Mouse (Mus musculus): Measurements from ENCODE around the gene Gpsm1. TPM values are rescaled to one million over a fixed set of nuclear protein-coding genes. Genes with fewer than 3 reads are reported as not detected.
A peak's percentile ranks its signal among the peaks of the same experiment; 100 is the strongest.

The Gpsm1 gene
- 14.8 and 17.7 TPM in 2 replicates for polyA plus RNA-seq (2012; rRNA removed)

DNA sequence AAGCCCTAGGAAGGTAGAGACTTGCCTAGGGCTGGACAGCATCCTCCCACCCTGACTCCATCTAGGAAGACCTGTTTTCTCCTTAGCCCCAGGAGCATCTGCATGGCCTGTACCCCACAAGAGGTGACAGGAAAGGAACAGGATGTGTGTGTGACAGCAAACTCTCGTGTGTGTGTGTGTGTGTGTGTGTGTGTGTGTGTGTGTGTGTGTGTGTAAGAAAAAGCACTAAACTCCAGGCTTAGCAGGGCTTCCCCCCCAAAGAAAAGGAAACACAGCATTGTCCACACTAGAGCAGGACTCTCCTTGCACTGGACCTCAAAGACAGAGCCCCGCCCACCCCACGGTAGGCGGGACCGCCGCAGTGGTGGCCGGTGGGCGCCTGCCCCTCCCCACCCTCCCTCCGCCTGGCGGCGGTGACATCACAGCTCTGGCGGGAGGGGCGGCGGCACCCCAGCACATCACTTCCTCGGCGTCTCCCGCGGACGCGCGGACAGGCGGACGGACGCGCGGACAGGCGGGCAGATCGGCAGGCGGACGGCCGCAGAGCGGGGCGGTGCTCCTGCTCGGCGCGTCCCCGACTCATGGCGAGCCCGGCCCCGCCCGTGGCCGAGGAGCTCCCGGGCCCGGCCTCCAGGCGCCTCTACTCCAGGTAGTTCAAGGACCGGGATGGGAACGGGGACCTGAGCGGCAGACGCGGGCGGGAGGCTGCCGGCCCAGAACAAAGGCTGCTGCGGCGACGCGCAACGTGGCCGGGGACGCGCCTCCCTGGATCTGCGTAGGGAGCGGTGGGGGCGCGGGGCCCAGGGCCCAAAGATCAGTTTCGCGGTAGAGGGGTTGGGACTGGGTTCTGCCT lies at the start of gene Gpsm1:
Gene Gpsm1 (plus strand): TSS at position 444 of the 853 bp plus-strand sequence.
- no peak for DNase-seq (ENCODE audit: low read depth)

- no peak for DNase-seq (ENCODE audit: low read depth)
Observed at GRCm38 (mm10) chr2:26266066-26266742, 49.1 kb upstream of the Gpsm1 start.

DNA sequence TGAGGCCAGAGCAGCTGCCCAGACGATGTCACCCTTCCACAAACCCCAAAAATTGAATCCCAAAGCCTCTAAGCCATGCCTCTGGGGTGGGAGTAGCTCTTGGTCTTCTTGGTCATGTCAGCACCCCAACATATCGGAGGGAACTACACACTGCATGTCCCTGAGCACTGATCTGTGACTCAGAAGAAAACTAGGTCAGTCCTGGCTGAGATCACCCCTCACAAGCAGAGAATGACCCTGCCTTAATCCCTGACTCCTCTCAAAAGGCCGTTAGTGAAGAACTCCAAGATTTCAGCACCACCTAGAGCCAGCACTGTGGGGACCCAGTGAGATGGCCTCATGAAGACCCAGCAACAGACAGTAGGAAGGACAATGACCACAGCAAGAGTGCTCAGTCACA lies 47.1 kb upstream of the Gpsm1 start:
- no peak for DNase-seq (ENCODE audit: low read depth)

- DNase-seq (ENCODE audit: low read depth) = no peak
Observed at GRCm38 (mm10) chr2:26273611-26274010, 41.7 kb upstream of the Gpsm1 start.

DNA sequence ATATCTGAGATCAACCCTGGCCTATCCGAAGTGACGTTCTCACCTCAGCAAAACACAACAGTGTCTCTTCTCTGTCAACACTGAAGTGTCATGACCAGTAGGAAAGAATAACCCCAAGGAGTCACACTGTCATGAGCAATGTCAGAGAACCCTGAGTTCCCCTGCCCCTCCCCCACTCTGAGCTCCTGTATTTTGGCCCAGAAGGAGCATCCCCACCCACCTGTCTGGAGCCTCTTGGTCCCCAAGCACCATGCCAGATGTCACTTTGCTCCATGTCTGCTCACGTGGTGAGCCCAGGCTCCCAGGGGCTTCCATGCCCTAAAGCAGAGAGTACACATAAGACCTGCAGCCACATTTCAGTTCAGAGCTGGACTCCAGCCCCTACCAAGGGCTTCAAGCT lies 35.6 kb upstream of the Gpsm1 start:
- no peak for DNase-seq (ENCODE audit: low read depth)

- DNase-seq (ENCODE audit: low read depth) = no peak
Observed at GRCm38 (mm10) chr2:26280594-26280993, 34.7 kb upstream of the Gpsm1 start.

DNA sequence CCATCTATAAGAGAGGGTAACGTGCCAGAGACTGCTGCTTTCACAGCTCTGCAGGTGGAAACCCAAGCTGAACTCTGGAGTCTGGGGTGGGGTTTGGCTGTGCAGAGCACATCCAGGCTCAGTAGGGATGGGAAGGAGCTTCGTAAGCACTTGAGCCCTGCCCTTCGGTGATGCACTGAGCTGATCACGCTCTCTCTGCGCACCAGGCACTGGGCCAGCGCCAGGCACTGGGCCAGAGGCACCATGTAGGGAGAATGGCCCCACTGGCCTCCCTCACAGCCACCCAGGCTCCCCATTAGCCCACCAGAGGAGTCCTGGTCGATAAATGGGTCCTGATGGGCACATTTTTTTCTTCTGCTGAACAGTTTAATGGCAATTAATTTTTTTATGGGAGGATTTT lies 29.5 kb upstream of the Gpsm1 start:
- DNase-seq (ENCODE audit: low read depth) = no peak

GRCm38 (mm10) chr2:26286391-26286790 lies 28.9 kb upstream of the Gpsm1 start:
- DNase-seq (ENCODE audit: low read depth) = no peak

DNA sequence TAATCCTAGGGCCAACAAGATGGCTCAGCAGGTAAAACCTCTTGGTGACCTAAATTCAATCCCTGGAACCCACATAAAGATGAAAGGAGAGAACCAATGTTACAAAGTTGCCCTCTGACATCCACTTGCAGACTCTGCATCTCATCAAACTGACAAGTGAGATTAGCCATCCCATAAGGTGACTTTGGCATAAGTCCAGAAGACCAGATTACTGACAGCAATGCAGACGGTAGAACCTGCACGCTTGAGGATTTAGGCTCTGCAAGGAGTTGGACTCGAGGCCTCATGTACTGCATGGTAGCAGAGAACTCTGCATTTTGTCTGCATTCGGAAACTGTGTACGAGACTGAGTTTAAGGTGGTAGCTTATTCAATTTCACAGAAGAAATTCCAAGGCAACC lies 25.2 kb upstream of the Gpsm1 start:
- no peak for DNase-seq (ENCODE audit: low read depth)

DNA sequence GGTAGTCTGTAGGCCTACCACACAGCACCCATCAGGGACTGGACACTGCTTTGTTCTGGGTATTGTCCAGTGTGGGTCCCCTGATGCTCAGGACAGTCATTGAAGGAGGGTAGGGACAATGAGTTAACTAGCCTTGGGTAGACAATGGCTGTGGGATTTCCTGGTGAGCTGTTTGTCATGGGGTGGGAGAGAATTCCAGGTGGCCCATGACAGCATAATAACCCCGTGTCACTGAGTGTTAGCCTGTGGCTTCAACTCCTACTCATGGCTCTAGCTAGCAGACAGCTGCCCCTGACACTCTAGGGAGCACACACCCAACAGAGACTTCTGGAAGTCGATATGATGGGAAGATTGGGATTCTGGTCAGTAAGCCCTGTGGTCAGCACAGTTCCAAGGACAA lies 20.9 kb upstream of the Gpsm1 start, which contains the start of gene Ccdc187:
Gene Ccdc187 (minus strand): TSS at position 101 of the 400 bp plus-strand sequence.
- DNase-seq (ENCODE audit: low read depth) = no peak

DNA sequence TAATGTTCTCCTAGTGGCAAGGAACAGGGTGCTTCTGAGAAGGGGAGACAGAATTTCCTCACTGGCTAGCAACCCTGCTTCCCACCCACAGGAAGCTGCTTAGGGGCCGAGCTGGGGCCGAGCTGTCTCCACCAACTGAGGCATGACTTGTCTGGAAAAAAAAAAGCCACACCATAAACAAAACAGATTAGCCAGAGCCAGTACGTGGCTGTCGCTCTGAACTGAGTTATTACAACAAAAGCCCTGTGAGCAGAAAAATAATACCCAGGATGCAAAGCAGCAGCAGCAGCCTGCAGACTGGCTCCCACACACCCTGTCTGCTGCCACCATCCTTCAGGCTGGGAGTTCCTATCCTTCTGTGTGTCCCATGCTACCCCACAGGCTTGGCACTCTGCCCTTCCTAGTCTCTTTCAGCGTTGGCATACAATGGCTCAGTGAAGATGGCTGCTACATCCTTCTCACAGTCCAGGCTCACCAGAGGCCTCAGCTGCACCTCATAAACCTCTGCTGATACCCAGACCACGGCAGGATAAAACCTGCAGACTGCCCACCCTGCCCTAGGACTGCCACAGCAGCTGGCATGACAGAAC lies 18.6 kb upstream of the Gpsm1 start:
- no peak for DNase-seq (ENCODE audit: low read depth)

GRCm38 (mm10) chr2:26298208-26298855 lies 17.0 kb upstream of the Gpsm1 start:
- DNase-seq (ENCODE audit: low read depth) = no peak

- DNase-seq (ENCODE audit: low read depth) = no peak
Observed at GRCm38 (mm10) chr2:26298856-26299230, 16.5 kb upstream of the Gpsm1 start.

- no peak for DNase-seq (ENCODE audit: low read depth)
Observed at GRCm38 (mm10) chr2:26299336-26299735, 16.0 kb upstream of the Gpsm1 start.

- peak; percentile 56 for DNase-seq (ENCODE audit: low read depth)
Observed at GRCm38 (mm10) chr2:26300161-26300807, 15.0 kb upstream of the Gpsm1 start.

GRCm38 (mm10) chr2:26300808-26301174 lies 14.5 kb upstream of the Gpsm1 start:
- DNase-seq (ENCODE audit: low read depth) = no peak

DNA sequence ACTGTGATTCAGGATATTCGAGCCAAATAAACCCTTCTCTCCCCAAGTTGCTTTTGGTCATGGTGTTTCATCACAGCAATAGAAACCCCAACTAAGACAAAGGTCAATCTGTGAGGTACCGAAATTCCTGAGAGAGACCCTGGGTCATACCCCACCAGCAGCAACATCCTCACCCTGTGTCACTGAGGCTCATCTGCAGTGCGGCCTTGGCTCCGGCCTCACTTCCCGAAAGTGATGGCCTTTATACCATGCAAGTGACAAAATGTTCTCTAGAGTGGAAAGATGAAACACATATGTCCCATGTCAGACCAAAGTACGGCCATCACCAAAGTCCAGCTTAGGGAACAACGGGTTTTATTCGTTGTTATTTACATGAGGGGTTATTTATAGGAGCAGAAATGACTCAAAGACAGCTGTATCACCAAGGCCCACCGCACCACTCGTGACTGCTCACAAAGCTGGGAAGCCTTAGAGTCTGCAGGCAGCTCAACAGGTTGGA lies 13.3 kb upstream of the Gpsm1 start:
- no peak for DNase-seq (ENCODE audit: low read depth)

DNA sequence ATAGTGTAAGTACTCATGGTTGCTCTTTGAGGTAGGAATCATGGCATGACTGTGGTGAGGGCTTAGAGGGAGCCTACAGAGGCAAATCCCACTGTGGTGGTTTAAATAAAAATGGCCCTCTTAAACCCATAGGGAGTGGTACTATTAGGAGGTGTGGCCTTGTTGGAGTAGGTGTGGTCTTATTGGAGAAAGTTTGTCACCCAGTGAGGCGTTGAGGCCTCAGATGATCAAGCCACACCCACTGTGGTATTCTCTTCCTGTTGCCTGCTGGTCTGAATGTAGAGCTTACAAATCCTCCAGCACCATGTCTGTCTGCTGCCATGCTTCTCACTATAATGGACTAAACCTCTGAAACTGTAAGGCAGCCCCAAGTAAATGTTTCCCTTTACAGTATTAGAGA lies 10.6 kb upstream of the Gpsm1 start:
- no peak for DNase-seq (ENCODE audit: low read depth)

- no peak for DNase-seq (ENCODE audit: low read depth)
Observed at GRCm38 (mm10) chr2:26305555-26305954, 9.8 kb upstream of the Gpsm1 start.

- DNase-seq (ENCODE audit: low read depth) = no peak
Observed at GRCm38 (mm10) chr2:26306702-26307101, 8.6 kb upstream of the Gpsm1 start.

GRCm38 (mm10) chr2:26309739-26310138 lies 5.6 kb upstream of the Gpsm1 start:
- DNase-seq (ENCODE audit: low read depth) = no peak

DNA sequence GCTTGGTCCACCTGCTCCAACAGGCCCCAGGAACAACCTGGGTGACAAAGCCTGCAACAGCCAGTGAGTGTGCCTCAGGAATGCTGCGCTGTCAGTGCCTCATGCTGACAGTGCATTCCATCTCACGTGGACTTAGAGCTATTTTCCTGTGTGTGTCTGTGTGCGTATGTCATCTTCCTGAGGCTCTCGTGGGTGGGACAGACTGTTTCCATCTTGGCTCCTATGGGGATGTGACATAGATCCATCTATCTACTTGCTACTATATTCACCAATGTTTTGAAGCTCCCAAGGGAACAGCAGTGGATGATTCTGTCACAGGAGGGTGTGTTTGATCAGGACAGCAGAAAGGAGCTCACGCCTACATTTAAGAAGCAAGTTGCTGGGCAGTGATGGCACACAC lies 3.4 kb upstream of the Gpsm1 start:
- no peak for DNase-seq (ENCODE audit: low read depth)

Data from gonadal fat pad, adult 2 months (tissue).